Mouse (Mus musculus) kidney, embryonic 15.5 days (tissue): ENCODE measurements at regions not wholly inside any gene's neighbourhood (a gene's known extent, or its start where the extent isn't known, plus 50 kb on each side); places are given as distances from the start of the nearest gene placed in this dataset.

Experiments used
- ATAC-seq: fragments of 200-750 bp; cut with Nextera tagmentation; replicated peaks from 2 replicates; pipeline ENCODE4 v1.8.0; 2017; ENCODE audit warnings: moderate TSS enrichment; ENCODE audit not compliant: low FRiP score
- H3K27ac ChIP-seq: fragments of 300-500 bp; sonication (generic); 2 replicates; pipeline ENCODE4 v1.5.1; 2015; ENCODE audit warnings: mild to moderate bottlenecking, inconsistent platforms
- H3K27me3 ChIP-seq: fragments of 300-500 bp; sonication (generic); 2 replicates; pipeline ENCODE4 v1.6.1; 2015; ENCODE audit warnings: inconsistent platforms
- H3K36me3 ChIP-seq: fragments of 300-500 bp; sonication (generic); 2 replicates; pipeline ENCODE4 v1.6.1; 2015; ENCODE audit warnings: inconsistent platforms
- H3K4me1 ChIP-seq: fragments of 300-500 bp; sonication (generic); 2 replicates; pipeline ENCODE4 v1.6.1; 2015; ENCODE audit warnings: inconsistent platforms
- H3K4me2 ChIP-seq: fragments of 300-500 bp; sonication (generic); 2 replicates; pipeline ENCODE4 v1.6.1; 2015; ENCODE audit warnings: moderate library complexity, mild to moderate bottlenecking, inconsistent platforms
- H3K4me3 ChIP-seq: fragments of 300-500 bp; sonication (generic); replicated peaks from 2 replicates; pipeline ENCODE4 v1.5.1; 2015; ENCODE audit warnings: mild to moderate bottlenecking, inconsistent platforms
- H3K9ac ChIP-seq: fragments of 300-500 bp; sonication (generic); 2 replicates; pipeline ENCODE4 v1.6.1; 2015; ENCODE audit warnings: mild to moderate bottlenecking, inconsistent platforms
- H3K9me3 ChIP-seq: fragments of 300-500 bp; sonication (generic); replicated peaks from 2 replicates; pipeline ENCODE4 v1.6.1; 2016; ENCODE audit warnings: inconsistent platforms
- WGBS: fragments of 180-500 bp; shearing (Covaris S2); methylation state at CpG from one replicate; pipeline ENCODE4 v1.1.7; 2015; ENCODE audit warnings: mixed read lengths; 5-methylcytosine and 5-hydroxymethylcytosine counted together

GRCm38 (mm10) chr8:80168688-80169087, 110.9 kb upstream of the Hhip start:
- 43% methylated on average over 9 of the region's 9 CpGs for WGBS
- Histone ChIP-seq H3K4me2 (no peak overlapping the region), H3K4me3 (no peak overlapping the region), H3K4me1 (no peaks in the 10 kb centered on the region), H3K27ac (no peak overlapping the region), H3K9me3 (no peaks in the 10 kb centered on the region), H3K36me3 (no peaks in the 10 kb centered on the region), H3K27me3 (no peaks in the 10 kb centered on the region), H3K9ac (no peak overlapping the region)
- no peak for ATAC-seq

GRCm38 (mm10) chr8:80149458-80150083, 91.8 kb upstream of the Hhip start:
- Histone ChIP-seq H3K9me3 (no peaks in the 10 kb centered on the region), H3K4me3 (no peak overlapping the region)
- peak; percentile 70; the same call in 1 of the 2 replicates for ATAC-seq

GRCm38 (mm10) chr8:80147929-80148328, 90.1 kb upstream of the Hhip start:
- no peak overlapping the region for H3K4me2 ChIP-seq
- ATAC-seq, result no peak
- 88% methylated on average over 3 of the region's 3 CpGs for WGBS
- no peak overlapping the region for H3K9ac ChIP-seq
- H3K4me1 ChIP-seq, result peaks cover 6% of the 10 kb centered on the region; the same call in 1 of the 2 replicates
- no peak overlapping the region for H3K4me3 ChIP-seq
- no peaks in the 10 kb centered on the region for H3K36me3 ChIP-seq
- no peak overlapping the region for H3K27ac ChIP-seq
- no peaks in the 10 kb centered on the region for H3K9me3 ChIP-seq
- H3K27me3 ChIP-seq, result no peaks in the 10 kb centered on the region

More at GRCm38 (mm10) chr8:80149458-80150083, 91.8 kb upstream of the Hhip start:
- Histone ChIP-seq H3K36me3 (no peaks in the 10 kb centered on the region), H3K27me3 (no peaks in the 10 kb centered on the region), H3K4me1 (peaks cover 6% of the 10 kb centered on the region; the same call in 1 of the 2 replicates), H3K9ac (no peak overlapping the region), H3K27ac (no peak overlapping the region), H3K4me2 (no peak overlapping the region)
- WGBS, result 38% methylated on average over 9 of the region's 9 CpGs

- no peak overlapping the region for H3K4me3 ChIP-seq
- H3K4me2 ChIP-seq, result no peak overlapping the region
- no peaks in the 10 kb centered on the region for H3K4me1 ChIP-seq
- no peaks in the 10 kb centered on the region for H3K27me3 ChIP-seq
- no peaks in the 10 kb centered on the region for H3K36me3 ChIP-seq
- no peaks in the 10 kb centered on the region for H3K9me3 ChIP-seq
- ATAC-seq, result no peak
- no peak overlapping the region for H3K9ac ChIP-seq
- H3K27ac ChIP-seq, result no peak overlapping the region
- WGBS, result 70% methylated on average over 6 of the region's 6 CpGs
Measured at GRCm38 (mm10) chr8:80138481-80138880, 80.7 kb upstream of the Hhip start.

GRCm38 (mm10) chr8:80120378-80120965, 62.7 kb upstream of the Hhip start:
- WGBS, result 83% methylated on average over 3 of the region's 3 CpGs
- no peak overlapping the region for H3K9ac ChIP-seq
- no peaks in the 10 kb centered on the region for H3K36me3 ChIP-seq
- H3K27ac ChIP-seq, result no peak overlapping the region
- no peak for ATAC-seq
- H3K4me2 ChIP-seq, result no peak overlapping the region
- no peaks in the 10 kb centered on the region for H3K27me3 ChIP-seq
- no peaks in the 10 kb centered on the region for H3K4me1 ChIP-seq
- H3K9me3 ChIP-seq, result no peaks in the 10 kb centered on the region
- no peak overlapping the region for H3K4me3 ChIP-seq

- Histone ChIP-seq H3K27ac (no peak overlapping the region), H3K36me3 (no peaks in the 10 kb centered on the region), H3K27me3 (no peaks in the 10 kb centered on the region), H3K9me3 (no peaks in the 10 kb centered on the region), H3K4me1 (no peaks in the 10 kb centered on the region), H3K4me2 (no peak overlapping the region), H3K9ac (no peak overlapping the region), H3K4me3 (no peak overlapping the region)
- 36% methylated on average over 4 of the region's 4 CpGs for WGBS
- no peak for ATAC-seq
Measured at GRCm38 (mm10) chr8:80117328-80117727, 59.5 kb upstream of the Hhip start.
